Mouse (Mus musculus) liver, adult (tissue): ENCODE results near the gene Olfr963.

Source experiments
- GATA4 ChIP-seq: IDR thresholded peaks from 2 replicates; pipeline ENCODE4 v1.6.1; 2014; ENCODE audit warnings: mild to moderate bottlenecking, low read length; ENCODE audit not compliant: insufficient replicate concordance

Gene Olfr963

GRCm38 (mm10) chr9:39666905-39667304, at the start of gene Olfr963:
Olfr963 (plus strand) TSS chr9:39667205.
- TF ChIP-seq GATA4 = no peak

- TF ChIP-seq GATA4 = no peak
These were observed 45.9 kb upstream of the Olfr963 start, which contains the start of gene Olfr960 for GRCm38 (mm10) chr9:39621073-39621472. Olfr960 (plus strand) TSS chr9:39621373.

GRCm38 (mm10) chr9:39623783-39624182, 43.2 kb upstream of the Olfr963 start:
- TF ChIP-seq GATA4 = no peak

- TF ChIP-seq GATA4 = no peak
These were observed 42.3 kb upstream of the Olfr963 start for GRCm38 (mm10) chr9:39624711-39625110.

GRCm38 (mm10) chr9:39629069-39629468, 37.9 kb upstream of the Olfr963 start:
- TF ChIP-seq GATA4 = no peak

GRCm38 (mm10) chr9:39633913-39634594, 33.0 kb upstream of the Olfr963 start:
- no peak for TF ChIP-seq GATA4

GRCm38 (mm10) chr9:39644785-39645184, 22.2 kb upstream of the Olfr963 start, which contains the start of gene Olfr961:
Olfr961 (plus strand) TSS chr9:39645085.
- no peak for TF ChIP-seq GATA4

GRCm38 (mm10) chr9:39647382-39647781, 19.6 kb upstream of the Olfr963 start:
- TF ChIP-seq GATA4 = no peak

GRCm38 (mm10) chr9:39654756-39655396, 12.1 kb upstream of the Olfr963 start:
- TF ChIP-seq GATA4 = no peak

- no peak for TF ChIP-seq GATA4
These were observed 2.7 kb downstream of the Olfr963 start for GRCm38 (mm10) chr9:39669723-39670122.

- no peak for TF ChIP-seq GATA4
These were observed 7.8 kb downstream of the Olfr963 start for GRCm38 (mm10) chr9:39674820-39675219.

- no peak for TF ChIP-seq GATA4
These were observed 11.6 kb downstream of the Olfr963 start for GRCm38 (mm10) chr9:39678557-39678956.

GRCm38 (mm10) chr9:39679280-39679679, 12.3 kb downstream of the Olfr963 start:
- no peak for TF ChIP-seq GATA4

GRCm38 (mm10) chr9:39707017-39707416, 40.0 kb downstream of the Olfr963 start, which contains the start of gene Olfr149:
Olfr149 (minus strand) TSS chr9:39707117.
- no peak for TF ChIP-seq GATA4

GRCm38 (mm10) chr9:39708958-39709357, 42.0 kb downstream of the Olfr963 start:
- no peak for TF ChIP-seq GATA4

GRCm38 (mm10) chr9:39711053-39711452, 44.0 kb downstream of the Olfr963 start, which contains the start of gene Olfr965:
Olfr965 (plus strand) TSS chr9:39711353.
- TF ChIP-seq GATA4 = no peak
